Mouse (Mus musculus): ENCODE data around the gene Ghdc.

DNA sequence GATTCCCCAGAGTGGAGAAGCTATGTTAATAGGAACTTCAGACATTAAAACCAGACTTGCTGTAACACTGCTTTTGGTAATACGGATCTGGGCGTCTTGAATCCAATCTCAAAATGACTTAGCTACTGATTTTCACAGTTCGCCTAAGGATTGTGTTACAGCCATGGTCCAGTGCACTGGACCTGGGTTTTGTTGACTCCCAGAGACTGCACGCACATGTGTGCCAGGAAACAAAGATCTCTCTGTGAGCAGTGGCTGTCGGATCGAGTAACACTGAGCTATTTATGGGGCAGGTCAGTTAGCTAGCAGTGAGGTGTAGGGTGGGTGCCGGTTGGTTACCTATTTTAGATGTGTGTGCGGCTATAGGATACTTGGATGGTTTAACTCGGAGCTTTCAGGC, 39.8 kb upstream of the Ghdc start:
- no peak for TF ChIP-seq CTCF (IDR thresholded peaks at IDR 0.05; ENCODE audit: low read depth, low read length)
- TF ChIP-seq POLR2A (IDR thresholded peaks at IDR 0.05; ENCODE audit: insufficient read depth, low read length) = no peak
- TF ChIP-seq EP300 (IDR thresholded peaks at IDR 0.05; ENCODE audit: insufficient read depth, low read depth, low read length) = no peak
